Mouse (Mus musculus): Measurements from ENCODE around the gene Pign. TPM values are rescaled to one million over a fixed set of nuclear protein-coding genes. Genes with fewer than 3 reads are reported as not detected.

The Pign gene
- 100 to 1,000 TPM in 25 of 26 experiments, 10 to 100 TPM in 1; 99.3 to 285 (median 194) TPM for total RNA-seq (2018; cell fraction: chromatin; rRNA removed)
- 10 to 100 TPM; 14.9 to 34.7 (median 21.7) TPM for total RNA-seq (2018; cell fraction: cytosol; rRNA removed)
- total RNA-seq (2018; cell fraction: nucleus; rRNA removed), result 100 to 1,000 TPM in 10 of 26 experiments, 10 to 100 TPM in 16; 58.7 to 197 (median 88.7) TPM
- polyA plus RNA-seq (2018), result 11.7 to 21.3 TPM (median 14.0 TPM) in 3 replicates

DNA sequence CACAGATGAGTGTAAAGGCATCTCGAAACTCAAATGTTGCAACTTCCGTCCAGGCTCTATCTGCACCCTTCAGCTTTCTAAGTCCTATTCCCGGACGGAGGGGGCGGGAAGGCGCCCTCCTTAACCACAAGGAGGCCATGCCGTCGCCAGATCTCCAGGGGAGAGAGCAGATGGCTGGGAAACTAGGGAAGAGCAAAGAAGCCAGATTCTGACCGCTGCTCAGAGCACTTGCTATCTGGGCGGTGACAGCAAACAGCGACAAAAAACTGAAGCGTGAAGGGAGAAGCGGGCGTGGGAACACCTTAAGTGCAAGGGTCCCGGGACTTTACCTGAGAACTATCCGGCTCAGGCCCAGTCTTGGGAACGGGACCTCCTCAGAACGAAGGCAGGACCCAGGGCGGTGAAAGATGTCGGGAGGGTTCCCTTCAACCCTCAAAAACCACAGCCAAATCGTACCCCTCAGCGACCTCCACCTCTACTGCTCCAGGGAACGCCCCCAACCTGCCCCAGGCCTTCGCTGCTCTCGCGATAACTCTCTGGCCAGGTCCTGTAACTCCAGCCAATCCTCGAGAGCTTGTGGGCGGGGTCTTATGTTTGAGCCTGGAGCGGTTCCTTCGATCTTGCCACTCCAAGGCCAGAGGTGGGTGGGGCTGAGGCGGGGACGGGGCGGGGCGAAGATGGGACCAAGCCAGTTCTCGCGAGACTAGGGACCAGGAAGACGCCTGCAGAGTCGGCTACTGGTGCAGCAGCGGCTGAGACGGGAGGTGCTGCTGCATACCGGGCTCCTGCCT, at the start of gene Pign, which contains the start of gene Relch:
Pign (minus strand) TSS at position 507 of the 791 bp plus-strand sequence.
Relch (plus strand) TSS at position 691 of the 791 bp plus-strand sequence.
- H3K79me2 ChIP-seq (ENCODE audit: inconsistent target), result peaks cover 96% of the 10 kb centered on the region
- H3K36me3 ChIP-seq (ENCODE audit: inconsistent target), result 0 out of 2 replicates have a peak, but pooled peaks cover 4% of the 10 kb centered on the region
- H3K27ac ChIP-seq, result peak within 1 kb of the TSS; percentile 84
- WGBS (ENCODE audit: missing documents), result under 1% methylated on average over 40 of the region's 41 CpGs
- peak within 1 kb of the TSS; percentile 95 for H3K4me3 ChIP-seq (ENCODE audit: inconsistent target)

GRCm38 (mm10) chr1:105712822-105713221, 49.3 kb upstream of the Pign start:
- WGBS (ENCODE audit: missing documents), result 100% methylated on average over 1 of the region's 2 CpGs
- Histone ChIP-seq H3K4me3 (ENCODE audit: inconsistent target) (no peak overlapping the region), H3K27ac (no peak overlapping the region), H3K36me3 (ENCODE audit: inconsistent target) (peaks cover 53% of the 10 kb centered on the region), H3K79me2 (ENCODE audit: inconsistent target) (no peaks in the 10 kb centered on the region)

DNA sequence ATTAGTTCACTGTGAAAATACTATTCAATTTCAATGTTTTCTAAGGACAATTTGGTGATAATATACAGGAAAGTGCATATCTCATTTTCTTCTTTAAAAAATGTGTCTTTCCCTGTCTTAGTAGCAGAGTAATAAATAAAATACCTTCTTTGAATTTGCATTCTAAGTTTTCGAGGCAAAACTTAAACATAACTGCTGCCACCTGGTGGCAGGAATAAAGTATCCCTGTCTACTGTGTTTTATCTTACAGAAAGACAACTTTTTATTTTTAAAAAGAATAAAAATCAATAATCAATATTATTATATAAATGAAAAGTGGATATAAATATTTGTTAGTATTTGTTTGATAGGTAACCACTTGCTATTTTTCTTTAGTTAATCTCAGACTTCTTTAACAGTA, 47.8 kb upstream of the Pign start:
- Histone ChIP-seq H3K79me2 (ENCODE audit: inconsistent target) (no peaks in the 10 kb centered on the region), H3K36me3 (ENCODE audit: inconsistent target) (peaks cover 42% of the 10 kb centered on the region), H3K4me3 (ENCODE audit: inconsistent target) (no peak overlapping the region), H3K27ac (no peak overlapping the region)
- 86% methylated on average over 1 of the region's 1 CpGs for WGBS (ENCODE audit: missing documents)

- no peak overlapping the region for H3K4me3 ChIP-seq (ENCODE audit: inconsistent target)
- H3K36me3 ChIP-seq (ENCODE audit: inconsistent target), result peaks cover 32% of the 10 kb centered on the region
- 79% methylated on average over 2 of the region's 2 CpGs for WGBS (ENCODE audit: missing documents)
- H3K79me2 ChIP-seq (ENCODE audit: inconsistent target), result no peaks in the 10 kb centered on the region
- H3K27ac ChIP-seq, result no peak overlapping the region
Measured at GRCm38 (mm10) chr1:105709415-105709814, 45.9 kb upstream of the Pign start.

GRCm38 (mm10) chr1:105700984-105701530, 37.6 kb upstream of the Pign start:
- WGBS (ENCODE audit: missing documents), result 89% methylated on average over 4 of the region's 4 CpGs

DNA sequence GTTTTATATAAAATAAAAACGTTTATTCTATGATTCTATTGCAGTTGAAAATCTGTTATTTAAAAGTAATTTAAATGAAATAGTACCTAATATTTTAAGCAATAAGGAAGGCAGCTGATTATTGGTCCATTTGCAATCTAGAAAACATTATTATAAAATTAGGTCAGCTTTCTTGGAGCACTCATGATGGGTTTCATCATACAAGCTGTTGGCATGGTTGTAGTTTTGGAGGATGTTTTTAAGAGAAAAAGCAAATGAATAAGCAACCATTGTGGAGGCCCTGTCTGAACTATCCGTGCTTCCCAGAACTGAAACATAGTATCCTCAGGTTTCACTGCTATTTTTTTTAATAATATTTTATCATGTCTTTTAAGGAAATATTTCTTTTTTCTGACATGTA, 32.1 kb upstream of the Pign start:
- Histone ChIP-seq H3K4me3 (ENCODE audit: inconsistent target) (no peak overlapping the region), H3K79me2 (ENCODE audit: inconsistent target) (peaks cover 29% of the 10 kb centered on the region; the same call in 1 of the 2 replicates), H3K36me3 (ENCODE audit: inconsistent target) (peaks cover 27% of the 10 kb centered on the region), H3K27ac (no peak overlapping the region)
- 100% methylated on average over 1 of the region's 2 CpGs for WGBS (ENCODE audit: missing documents)

More at GRCm38 (mm10) chr1:105700984-105701530, 37.6 kb upstream of the Pign start:
- Histone ChIP-seq H3K4me3 (ENCODE audit: inconsistent target) (no peak overlapping the region), H3K36me3 (ENCODE audit: inconsistent target) (peaks cover 31% of the 10 kb centered on the region), H3K27ac (no peak overlapping the region), H3K79me2 (ENCODE audit: inconsistent target) (no peaks in the 10 kb centered on the region)

- Histone ChIP-seq H3K36me3 (ENCODE audit: inconsistent target) (peaks cover 9% of the 10 kb centered on the region; the same call in 1 of the 2 replicates), H3K79me2 (ENCODE audit: inconsistent target) (peaks cover 100% of the 10 kb centered on the region), H3K4me3 (ENCODE audit: inconsistent target) (no peak overlapping the region), H3K27ac (no peak overlapping the region)
- 93% methylated on average over 3 of the region's 3 CpGs for WGBS (ENCODE audit: missing documents)
Measured at GRCm38 (mm10) chr1:105685501-105685900, 22.0 kb upstream of the Pign start.

DNA sequence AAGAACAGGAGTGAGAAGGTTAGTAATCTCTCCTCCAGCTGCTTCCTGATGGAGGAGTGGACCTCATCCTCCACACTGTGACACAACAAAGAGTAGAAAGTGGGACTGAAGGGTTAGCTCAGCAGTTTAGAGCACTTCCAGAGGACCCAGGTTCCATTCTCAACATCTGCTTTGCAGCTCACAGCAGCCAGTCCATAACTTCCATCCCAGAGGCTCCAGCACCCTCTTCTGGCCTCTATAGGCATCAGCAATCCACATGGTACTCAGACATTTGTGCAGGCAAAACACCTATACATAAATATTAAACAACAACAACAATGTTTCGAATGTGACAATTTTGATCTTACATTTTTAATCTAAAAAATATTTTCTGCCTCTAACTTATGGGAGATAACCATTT, 17.1 kb upstream of the Pign start:
- no peak overlapping the region for H3K27ac ChIP-seq
- 100% methylated on average over 1 of the region's 1 CpGs for WGBS (ENCODE audit: missing documents)
- no peak overlapping the region for H3K4me3 ChIP-seq (ENCODE audit: inconsistent target)
- H3K36me3 ChIP-seq (ENCODE audit: inconsistent target), result no peaks in the 10 kb centered on the region
- peaks cover 100% of the 10 kb centered on the region for H3K79me2 ChIP-seq (ENCODE audit: inconsistent target)

DNA sequence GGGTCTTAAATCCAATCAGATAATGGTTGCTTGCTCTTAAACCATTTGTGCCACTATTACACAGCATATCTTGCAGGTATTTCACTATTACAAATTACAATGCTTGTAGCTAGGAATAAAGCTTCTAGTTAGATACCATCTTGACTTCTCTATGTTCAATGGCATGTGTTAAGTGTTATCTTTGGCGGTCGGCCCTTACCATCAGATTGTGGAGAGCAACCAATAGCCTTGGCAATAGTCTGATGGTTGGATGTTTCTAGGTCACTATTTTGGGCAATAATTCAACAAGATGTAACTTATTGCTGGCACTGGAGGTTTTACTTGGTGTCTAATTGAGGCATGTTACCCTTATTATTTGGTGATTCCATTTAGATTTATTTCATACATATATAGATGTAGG, 11.3 kb upstream of the Pign start:
- H3K27ac ChIP-seq, result no peak overlapping the region
- H3K36me3 ChIP-seq (ENCODE audit: inconsistent target), result no peaks in the 10 kb centered on the region
- H3K79me2 ChIP-seq (ENCODE audit: inconsistent target), result peaks cover 100% of the 10 kb centered on the region
- 90% methylated on average over 2 of the region's 2 CpGs for WGBS (ENCODE audit: missing documents)
- no peak overlapping the region for H3K4me3 ChIP-seq (ENCODE audit: inconsistent target)

- Histone ChIP-seq H3K4me3 (ENCODE audit: inconsistent target) (no peak overlapping the region), H3K79me2 (ENCODE audit: inconsistent target) (peaks cover 100% of the 10 kb centered on the region), H3K36me3 (ENCODE audit: inconsistent target) (no peaks in the 10 kb centered on the region), H3K27ac (no peak overlapping the region)
Measured at GRCm38 (mm10) chr1:105669700-105670099, 6.2 kb upstream of the Pign start.

- Histone ChIP-seq H3K79me2 (ENCODE audit: inconsistent target) (peaks cover 96% of the 10 kb centered on the region), H3K36me3 (ENCODE audit: inconsistent target) (no peaks in the 10 kb centered on the region), H3K27ac (peak overlapping the region; percentile 84), H3K4me3 (ENCODE audit: inconsistent target) (peak overlapping the region; percentile 95)
- WGBS (ENCODE audit: missing documents), result under 1% methylated on average over 68 of the region's 68 CpGs
Measured at GRCm38 (mm10) chr1:105663962-105664812, 710 bp upstream of the Pign start.

DNA sequence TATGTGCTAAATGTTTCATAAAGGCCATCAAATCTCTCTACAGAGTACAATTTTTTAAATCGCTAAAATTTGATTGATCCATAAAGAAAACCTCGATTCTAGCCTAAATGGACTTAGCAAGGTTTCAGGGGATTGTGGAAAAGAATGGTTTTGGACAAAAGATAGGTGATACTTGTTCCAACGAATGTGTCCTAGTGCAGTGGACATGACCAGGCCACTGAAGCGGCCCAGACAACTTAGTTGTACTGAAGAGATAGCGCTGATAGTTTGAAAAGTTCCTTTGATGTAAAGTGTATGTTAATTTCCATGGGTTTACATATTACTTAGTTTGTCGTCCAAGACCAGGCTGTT, 682 bp downstream of the Pign start:
- Histone ChIP-seq H3K4me3 (ENCODE audit: inconsistent target) (peak overlapping the region; percentile 95), H3K36me3 (ENCODE audit: inconsistent target) (0 out of 2 replicates have a peak, but pooled peaks cover 4% of the 10 kb centered on the region), H3K27ac (peak overlapping the region; percentile 84), H3K79me2 (ENCODE audit: inconsistent target) (peaks cover 91% of the 10 kb centered on the region)
- 5% methylated on average over 5 of the region's 6 CpGs for WGBS (ENCODE audit: missing documents)

GRCm38 (mm10) chr1:105660015-105660414, 3.5 kb downstream of the Pign start:
- H3K36me3 ChIP-seq (ENCODE audit: inconsistent target), result peaks cover 9% of the 10 kb centered on the region; the same call in 1 of the 2 replicates
- no peak overlapping the region for H3K4me3 ChIP-seq (ENCODE audit: inconsistent target)
- H3K27ac ChIP-seq, result no peak overlapping the region
- 33% methylated on average over 3 of the region's 3 CpGs for WGBS (ENCODE audit: missing documents)
- peaks cover 63% of the 10 kb centered on the region for H3K79me2 ChIP-seq (ENCODE audit: inconsistent target)

GRCm38 (mm10) chr1:105653981-105654380, 9.5 kb downstream of the Pign start:
- Histone ChIP-seq H3K36me3 (ENCODE audit: inconsistent target) (peaks cover 9% of the 10 kb centered on the region), H3K27ac (no peak overlapping the region), H3K79me2 (ENCODE audit: inconsistent target) (peaks cover 7% of the 10 kb centered on the region), H3K4me3 (ENCODE audit: inconsistent target) (no peak overlapping the region)
- 89% methylated on average over 1 of the region's 1 CpGs for WGBS (ENCODE audit: missing documents)

All from macrophage (primary cell).